Mouse (Mus musculus) fat pad, adult 2 months (tissue): ENCODE data around the gene Ccdc9.
"Not testable (repeated sequence)": the region's sequence is repeated elsewhere in the genome, so short reads cannot be mapped to it uniquely, and the experiment has no call there.

Experiments used
- DNase-seq: peaks from one replicate; pipeline ENCODE4 v3.0.0-alpha.2; 2011; ENCODE audit warnings: low read depth, low spot score; ENCODE audit errors: extremely low read depth

The Ccdc9 gene

DNA sequence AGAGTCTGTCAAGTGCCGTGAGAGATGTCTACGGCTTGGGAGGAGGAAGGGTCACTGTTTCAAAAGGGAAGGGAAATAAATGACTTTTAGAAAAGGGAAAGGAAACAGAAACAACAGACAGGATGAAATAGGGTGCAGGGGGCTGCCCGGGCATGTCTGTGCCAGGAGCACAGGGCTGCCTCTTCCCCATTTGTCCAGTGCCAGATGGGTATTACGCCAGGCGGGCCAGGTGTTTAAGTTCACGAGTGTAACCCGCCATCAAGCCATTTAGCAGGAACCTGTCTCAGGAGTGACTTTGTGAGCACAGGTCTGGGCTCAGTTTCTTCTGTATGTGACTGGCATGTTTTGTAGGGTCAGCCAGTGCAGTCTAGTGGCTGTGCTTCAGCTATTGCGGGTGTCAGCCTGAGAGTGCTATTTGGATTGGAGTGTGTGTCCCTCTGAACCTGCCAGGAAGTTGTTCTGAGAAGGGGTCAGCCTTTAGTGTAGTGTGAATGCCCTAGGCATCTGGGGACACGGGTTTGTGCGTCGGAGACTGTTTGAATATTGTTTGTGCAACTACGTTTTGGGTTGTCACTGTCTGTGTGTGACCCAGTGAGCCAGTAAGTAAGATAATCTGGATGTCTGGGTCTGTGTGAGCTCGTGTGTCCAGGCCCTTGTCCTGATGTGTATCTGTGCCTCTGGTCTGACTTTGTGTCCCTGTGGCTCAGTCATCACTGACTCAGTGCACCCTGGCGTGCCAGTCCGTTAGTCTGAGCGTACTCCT, 22.1 kb upstream of the Ccdc9 start:
- DNase-seq = no peak

DNA sequence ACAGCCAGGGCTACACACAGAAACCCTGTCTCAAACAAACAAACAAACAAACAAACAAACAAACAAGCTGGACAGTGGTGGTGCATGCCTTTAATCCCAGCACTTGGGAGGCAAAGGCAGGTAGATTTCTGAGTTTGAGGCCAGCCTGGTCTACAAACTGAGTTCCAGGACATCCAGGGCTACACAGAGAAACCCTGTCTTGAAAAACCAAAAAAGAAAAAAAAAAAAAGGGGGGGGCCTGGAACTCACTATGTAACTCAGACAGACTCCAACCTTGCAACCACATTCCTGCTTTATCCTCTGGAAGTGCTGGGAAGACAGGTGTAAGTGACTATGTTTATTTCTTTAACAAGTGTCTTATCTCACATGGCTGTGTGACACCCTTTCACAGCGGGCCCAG, 21.5 kb upstream of the Ccdc9 start, which contains the start of gene Bbc3:
Gene Bbc3 (plus strand): TSS at position 301 of the 400 bp plus-strand sequence.
- not testable (repeated sequence) for DNase-seq

DNA sequence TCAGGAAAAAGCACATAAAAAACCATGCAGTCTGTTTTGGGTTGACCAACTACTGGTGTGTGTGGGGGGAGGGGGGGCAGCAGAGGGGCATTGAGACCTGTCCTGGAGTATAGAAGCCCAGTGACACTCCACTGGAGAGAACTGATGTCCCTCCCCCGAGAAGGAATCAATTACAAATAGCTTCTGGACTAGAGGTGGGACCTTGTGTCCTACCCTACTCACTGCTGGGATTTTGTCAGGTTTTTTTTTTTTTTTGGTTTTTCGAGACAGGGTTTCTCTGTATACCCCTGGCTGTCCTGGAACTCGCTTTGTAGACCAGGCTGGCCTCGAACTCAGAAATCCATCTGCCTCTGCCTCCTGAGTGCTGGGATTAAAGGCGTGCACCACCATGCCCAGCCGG, 20.5 kb upstream of the Ccdc9 start:
- not testable (repeated sequence) for DNase-seq

DNA sequence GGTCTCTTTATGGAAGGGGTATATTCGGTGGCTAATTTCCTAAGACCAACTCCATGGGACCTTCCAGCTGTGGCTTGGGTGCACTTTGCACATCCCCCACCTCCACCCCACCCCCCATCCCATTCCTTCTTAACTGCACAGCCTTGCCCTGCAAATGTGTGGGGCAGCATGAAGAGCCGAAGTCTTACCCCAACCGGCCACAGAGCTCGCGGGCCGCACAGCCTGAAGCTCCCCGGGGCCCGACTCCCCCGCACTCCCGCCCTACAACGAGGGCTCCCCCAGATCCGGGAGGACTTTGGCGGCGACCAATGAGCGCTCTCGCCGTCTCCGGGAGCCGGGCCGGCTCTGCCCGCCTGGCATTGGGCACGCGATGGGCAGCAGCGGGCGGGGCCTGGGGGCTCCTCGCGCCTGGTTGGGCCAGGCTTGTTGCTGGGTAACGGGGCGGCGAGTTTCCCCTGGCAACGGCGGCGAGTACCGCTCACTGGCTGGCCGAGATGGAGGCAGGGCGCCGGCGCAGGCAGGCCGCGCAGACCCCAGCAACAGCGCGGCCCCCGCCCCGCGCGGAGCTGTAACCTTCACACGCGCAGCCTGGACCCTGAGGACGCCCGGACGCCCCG, 12.9 kb upstream of the Ccdc9 start:
- DNase-seq = no peak

DNA sequence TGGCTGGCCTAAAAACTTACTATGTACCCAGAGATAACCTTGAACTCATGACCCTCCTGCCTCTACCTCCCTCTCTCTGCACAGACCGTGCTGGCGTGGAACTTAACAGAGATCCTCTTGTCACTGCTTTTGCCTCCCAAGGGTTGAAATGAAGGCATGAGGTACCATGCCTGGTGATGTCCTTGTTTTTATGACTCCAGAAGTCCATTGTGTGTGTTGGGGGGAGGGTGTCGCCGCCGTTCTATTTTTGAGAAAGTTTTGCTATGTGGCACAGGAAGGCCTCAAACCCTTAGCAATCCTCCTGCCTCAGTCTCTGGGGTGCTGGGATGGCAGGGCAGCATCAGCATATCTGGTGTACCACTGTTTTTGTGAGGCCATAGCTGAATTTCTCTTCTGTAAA, 12.3 kb upstream of the Ccdc9 start:
- no peak for DNase-seq

DNA sequence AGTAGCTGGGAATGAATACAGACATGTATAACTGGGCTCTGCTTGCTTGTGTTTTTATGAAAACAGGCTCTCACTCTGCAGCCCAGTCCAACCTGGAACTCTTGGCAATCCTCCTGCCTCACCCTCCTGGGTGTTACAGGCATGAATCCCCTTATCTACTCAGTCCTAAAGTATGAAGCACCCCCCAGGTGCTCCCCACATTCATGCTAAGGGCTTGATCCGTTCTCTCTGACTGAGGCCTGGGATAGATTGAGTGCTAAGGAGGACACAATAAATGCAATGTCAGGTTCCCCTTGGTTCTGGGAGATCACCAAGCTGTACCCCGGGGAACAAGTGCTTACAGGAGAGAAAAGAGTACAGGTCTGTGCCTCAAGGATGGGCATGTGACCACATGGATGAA, 11.0 kb upstream of the Ccdc9 start:
- no peak for DNase-seq

DNA sequence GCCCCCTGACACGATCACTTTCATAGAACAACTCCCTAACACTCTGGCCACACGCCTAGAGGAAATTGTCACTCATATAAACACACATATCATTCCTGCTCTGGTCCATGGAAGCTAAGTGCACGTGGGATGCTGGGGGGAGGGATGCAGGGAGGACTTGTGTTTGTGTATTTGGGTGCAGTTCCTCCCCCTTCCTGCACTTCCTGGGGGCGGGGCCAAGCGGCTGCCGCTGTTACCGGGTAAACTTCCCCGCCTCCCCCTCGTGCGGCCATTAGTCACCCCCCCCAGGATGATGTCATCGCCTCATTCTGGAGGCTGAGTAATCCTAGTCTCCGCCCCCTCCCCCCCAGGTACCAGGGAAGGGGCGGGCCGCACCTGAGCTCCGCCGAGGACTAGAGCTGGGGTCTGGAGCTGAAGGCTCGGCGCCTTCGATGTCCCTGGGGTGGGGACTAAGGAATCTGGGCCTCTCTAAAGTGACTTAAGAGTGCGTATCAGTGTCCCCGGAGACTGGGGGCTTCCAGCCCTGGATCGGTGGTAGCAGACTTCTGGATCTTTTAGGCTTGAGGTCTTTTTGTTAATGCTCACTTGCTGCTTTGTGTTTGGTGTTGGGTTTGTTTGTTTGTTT, 10.3 kb upstream of the Ccdc9 start:
- no peak for DNase-seq

DNA sequence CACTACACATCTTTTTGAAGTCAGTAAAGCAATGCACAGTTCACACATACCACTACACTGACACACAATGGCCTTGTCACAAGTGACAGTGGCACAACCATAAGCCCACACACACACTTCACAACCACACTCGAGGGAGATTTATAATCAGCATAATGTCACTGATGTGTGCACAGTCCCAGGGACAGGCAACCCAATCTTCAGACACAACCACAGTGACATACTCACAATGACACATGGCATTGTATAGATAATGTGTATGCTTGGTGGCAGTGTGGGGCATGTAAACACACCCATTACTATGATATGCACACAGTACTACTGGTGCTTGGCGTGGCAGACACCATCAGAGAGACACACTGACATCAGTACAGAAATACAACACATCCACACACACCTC, 9.6 kb upstream of the Ccdc9 start:
- no peak for DNase-seq

DNA sequence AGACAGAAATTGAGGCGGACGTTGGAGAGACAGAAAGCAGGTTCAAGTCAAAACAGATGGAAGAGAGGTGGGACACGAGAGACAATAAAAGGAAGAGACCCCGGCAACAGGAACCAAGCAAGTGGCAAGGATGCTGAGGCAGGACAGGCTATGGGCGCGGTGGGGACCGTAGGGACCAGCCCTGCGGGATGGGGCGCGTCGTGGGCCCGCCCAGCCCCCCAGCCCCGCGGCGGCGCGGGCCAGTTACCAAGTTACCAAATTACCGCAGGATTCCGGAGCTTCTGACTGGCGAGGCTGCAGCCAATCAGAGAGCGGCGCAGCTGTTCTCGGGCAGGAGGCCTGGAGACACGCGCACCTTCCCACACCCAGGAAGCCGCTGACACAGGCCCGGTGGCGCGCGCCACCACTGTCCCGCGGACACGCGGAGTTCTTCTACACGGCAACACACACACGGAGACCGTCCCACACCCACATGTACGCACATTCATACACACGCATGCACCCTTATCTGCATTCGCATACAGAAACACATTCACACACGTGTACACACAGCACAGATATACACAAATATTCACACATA, 8.8 kb upstream of the Ccdc9 start:
- DNase-seq = no peak

DNA sequence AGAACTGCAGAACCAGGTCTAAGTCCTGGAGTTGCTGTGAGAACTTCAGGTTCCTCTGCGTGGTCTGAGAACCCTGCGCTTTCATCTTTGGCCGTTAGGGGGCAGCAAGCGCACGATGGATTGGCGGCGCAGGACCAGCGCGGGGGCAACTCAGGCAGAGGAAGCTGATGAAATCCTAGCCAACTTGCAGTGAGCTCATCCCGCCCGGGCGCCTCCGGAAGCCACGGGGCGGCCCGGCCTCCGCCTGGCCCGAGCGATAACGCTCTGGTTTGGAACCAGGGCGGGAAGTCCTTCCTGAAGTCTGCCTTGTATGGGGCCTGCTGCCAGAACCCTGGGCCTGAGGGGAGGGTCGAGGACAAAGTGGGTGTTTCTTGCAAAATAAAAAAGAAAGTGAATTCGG, 8.2 kb upstream of the Ccdc9 start:
- no peak for DNase-seq

DNA sequence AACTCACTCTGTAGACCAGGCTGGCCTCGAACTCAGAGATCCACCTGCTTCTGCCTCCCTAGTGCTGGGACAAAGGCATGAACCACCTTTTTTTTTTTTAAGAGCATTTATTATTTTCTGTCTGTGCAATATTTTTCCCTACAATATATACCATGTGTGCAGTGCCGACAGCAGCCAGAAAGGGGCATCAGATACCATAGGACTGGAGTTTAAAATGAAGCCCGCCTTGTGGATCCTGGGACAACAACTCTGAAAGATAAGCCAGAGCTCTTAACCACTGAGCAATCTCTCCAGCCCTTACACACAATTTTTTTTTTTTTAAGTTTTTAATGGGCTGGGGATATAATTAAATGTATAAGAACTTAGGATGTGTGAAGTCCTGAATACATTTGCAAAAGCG, 7.8 kb upstream of the Ccdc9 start:
- DNase-seq = no peak

DNA sequence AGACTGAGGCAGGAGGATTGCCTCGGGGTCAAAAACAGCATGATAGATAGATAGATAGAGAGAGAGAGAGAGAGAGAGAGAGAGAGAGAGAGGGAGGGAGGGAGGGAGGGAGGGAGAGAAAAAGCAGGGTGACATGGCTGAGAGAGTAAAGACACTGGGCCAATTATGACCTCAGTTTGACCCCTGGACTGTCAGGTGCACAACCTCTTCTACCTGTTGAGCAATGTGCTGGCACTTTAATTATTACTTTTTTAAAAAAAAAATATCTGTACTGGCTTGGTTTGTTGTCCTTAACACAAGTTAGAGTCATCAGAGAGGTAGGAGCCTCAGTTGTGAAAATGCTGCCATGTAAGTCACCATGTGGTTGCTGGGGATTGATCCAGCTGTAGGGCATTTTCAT, 1.2 kb upstream of the Ccdc9 start:
- DNase-seq = no peak

DNA sequence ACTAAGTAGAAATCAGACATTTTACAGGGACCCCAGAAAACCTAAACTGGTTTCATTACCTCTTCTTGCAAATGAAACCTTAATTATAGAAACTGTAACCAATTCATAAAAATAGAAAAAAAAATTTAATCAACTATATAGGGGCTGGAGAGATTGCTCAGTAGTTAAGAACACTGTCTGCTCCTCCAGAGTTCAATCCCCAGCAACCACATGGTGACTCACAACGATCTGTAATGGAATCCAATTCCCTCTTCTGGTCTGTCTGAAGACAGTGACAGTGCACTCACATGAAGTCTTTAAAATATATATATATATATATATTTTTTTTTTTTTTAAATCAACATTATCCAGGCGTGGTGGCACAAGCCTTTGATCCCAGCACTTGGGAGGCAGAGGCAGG, 421 bp upstream of the Ccdc9 start:
- no peak for DNase-seq

DNA sequence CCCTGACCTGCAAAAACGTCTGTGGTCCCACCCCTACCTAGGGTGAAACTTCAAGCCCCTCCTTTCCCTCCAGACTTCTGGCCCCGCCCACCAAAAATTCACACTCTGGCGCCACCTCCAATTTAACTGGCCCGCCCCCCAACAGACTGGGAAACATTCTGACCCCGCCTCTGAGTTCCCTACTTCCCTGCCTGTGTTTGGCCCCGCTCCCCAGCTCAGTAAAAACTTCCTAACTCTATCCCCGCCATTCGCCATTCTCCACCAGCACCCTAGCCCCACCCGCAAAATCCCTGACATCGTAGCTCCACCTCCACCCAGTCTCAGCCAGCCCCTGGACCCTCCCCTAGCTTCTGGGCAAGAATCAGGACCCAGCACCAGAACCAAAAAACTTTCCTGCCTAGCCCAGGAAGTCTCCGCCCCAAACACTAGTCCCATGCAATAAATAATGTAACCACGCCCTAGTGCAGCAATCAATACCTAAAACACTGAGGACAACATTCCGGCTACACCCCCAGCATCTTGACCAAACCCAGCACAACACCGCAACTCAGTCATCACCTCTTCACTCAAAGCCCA, 1.1 kb downstream of the Ccdc9 start:
- no peak for DNase-seq

DNA sequence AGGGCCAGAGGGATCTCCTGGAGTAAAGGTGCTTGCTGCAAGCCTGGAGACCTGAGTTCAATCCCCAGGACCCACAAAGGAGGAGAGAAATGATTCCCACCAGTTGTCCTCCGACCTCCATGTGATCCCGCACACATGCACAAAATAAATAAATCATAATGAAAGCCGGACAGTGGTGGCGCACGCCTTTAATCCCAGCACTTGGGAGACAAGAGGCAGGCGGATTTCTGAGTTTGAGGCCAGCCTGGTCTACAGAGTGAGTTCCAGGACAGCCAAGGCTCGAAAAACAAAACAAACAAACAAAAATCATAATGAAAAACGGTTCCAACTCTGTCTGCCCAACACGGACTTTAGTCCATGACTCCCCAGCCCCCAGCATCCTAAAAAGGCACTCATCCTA, 1.7 kb downstream of the Ccdc9 start:
- DNase-seq = no peak

DNA sequence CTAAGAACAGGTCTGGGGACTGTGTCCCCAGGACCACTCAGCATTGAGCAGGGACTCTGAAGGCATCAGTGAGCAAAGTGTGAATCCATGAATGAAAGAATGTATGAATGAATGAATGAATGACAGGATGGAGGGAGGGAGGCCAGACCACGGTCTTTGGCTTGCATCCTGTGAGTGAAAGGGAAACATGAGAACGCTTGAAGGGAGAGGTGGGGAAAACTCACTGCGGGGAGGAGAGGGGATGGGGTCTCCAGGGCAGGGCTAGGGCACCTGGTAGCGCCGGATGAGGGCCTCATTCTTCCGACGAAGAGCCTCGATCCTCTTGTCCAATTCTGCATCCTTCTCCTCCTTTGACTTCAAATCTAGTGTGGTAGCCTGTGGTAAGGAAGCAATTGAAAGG, 2.6 kb downstream of the Ccdc9 start:
- no peak for DNase-seq

DNA sequence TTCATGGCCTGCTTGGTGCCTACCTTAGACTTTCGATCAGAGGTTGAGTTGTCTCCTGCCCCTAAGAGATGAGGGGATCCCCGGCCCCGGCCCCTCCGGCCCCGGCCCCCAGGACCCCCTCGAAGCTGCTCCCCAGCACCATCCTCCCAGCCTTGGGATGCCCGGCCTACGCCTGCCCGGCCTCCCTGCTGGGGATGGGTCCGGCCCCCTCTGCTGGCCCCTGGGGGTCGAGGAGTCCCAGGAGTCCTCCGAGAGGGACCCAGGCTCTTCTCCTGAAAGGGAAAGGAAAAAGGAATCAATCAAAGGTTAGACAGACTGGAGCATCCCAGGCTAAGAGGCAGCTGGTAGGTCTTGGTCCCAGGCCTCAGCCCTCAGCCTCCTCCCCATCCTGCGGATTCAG, 4.3 kb downstream of the Ccdc9 start:
- DNase-seq = no peak

DNA sequence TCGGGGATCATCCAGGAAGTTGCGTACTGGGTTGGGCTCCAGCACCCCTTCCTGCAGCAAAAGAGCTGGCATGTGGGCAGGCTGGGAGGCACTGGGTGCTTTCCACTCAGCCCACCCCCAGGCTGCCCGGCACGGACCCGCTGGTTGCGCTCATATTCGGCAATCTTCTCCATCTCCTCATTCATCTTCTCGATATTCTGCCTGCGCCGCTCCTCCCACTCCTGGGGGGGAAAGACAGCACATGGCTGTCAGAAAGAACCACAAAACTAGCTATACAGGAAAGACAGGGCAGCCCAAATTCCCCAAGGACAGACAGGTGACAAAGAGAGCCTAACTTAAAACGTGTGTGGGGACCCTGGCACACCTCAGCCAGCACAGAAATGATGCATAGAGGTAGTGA, 5.9 kb downstream of the Ccdc9 start:
- no peak for DNase-seq

DNA sequence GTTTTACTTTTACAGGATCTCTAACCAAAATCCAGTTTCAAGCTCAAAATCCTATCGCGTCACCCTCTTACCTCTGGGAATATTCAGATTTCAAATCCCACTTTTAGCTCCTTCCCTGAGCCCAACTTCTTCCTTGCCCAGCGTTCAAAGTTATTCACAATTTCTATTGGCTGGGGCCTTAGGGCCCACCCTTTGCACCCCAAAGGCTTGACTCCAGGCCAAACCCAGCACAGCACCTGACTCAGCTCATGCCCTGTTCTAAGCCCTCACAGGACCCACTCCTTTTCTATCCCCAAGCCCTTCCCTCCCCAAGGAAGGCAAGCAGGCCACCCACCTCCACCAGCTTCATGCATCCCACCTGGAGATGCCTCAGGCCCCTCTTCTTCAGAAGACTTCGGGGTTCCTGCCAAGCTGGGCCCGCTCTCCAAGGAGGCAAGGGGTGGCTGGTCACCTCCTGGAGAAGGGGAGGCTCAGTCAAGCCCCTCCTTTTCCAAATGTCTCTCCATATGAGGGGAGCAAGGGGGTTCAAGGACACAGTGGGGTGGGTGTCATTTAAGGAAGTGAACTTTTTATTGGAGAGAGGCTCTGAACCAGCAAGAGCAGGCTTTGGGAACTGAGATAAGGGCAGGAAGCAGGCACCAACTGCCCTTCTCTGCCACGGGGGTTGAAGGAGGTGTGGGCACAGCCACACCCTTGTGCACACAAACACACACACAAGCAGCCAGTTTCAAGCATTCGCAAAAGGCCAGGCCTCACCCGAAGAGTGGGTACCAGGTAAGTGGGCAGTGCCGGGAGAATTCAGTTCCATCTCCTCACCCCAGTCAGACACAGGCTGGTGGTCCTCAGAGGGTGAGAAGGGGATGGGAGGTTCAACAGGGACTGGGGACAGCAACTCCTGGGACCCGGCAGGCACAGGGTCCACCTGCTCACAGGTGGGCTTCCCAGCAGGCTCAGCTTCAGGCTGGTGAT, 11.4 kb downstream of the Ccdc9 start:
- DNase-seq = no peak

DNA sequence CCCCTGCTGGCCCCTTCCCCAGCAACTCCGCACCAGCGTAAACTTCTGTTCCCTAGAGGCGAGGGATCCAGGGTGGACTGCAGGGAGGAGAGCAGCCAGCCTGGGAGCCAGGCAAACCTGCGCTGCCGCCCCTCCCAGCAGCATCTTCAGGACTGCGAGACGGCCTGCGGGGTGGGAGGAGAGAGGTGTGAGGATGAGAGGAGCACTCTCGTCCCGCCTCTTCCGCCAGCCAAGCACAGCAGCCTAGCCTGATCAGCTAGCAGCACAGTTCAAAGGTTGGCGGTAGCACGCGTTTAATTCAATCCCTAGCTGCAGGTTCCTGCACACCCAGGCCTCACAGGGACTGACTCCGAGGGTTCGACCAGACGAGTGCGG, 12.8 kb downstream of the Ccdc9 start:
- no peak for DNase-seq
